Mouse (Mus musculus): ENCODE measurements around the gene Rnf128. TPM values are rescaled to one million over a fixed set of nuclear protein-coding genes. Genes with fewer than 3 reads are reported as not detected.
"Not testable (repeated sequence)": the region's sequence is repeated elsewhere in the genome, so short reads cannot be mapped to it uniquely, and the experiment has no call there.

Gene Rnf128
- 10 to 100 TPM; 26.7 to 32.3 TPM for total RNA-seq (2021)

GRCm38 (mm10) chrX:139562925-139563461 lies at the start of gene Rnf128:
Gene Rnf128 (plus strand): TSS chrX:139563316.
- DNase-seq (ENCODE audit: extremely low spot score in 1 of 2, low spot score in 1 of 2) = no peak

- DNase-seq (ENCODE audit: extremely low spot score in 1 of 2, low spot score in 1 of 2) = no peak
Measured at GRCm38 (mm10) chrX:139516156-139516555, 47.0 kb upstream of the Rnf128 start.

GRCm38 (mm10) chrX:139519251-139519650 lies 43.9 kb upstream of the Rnf128 start:
- DNase-seq (ENCODE audit: extremely low spot score in 1 of 2, low spot score in 1 of 2) = no peak

DNA sequence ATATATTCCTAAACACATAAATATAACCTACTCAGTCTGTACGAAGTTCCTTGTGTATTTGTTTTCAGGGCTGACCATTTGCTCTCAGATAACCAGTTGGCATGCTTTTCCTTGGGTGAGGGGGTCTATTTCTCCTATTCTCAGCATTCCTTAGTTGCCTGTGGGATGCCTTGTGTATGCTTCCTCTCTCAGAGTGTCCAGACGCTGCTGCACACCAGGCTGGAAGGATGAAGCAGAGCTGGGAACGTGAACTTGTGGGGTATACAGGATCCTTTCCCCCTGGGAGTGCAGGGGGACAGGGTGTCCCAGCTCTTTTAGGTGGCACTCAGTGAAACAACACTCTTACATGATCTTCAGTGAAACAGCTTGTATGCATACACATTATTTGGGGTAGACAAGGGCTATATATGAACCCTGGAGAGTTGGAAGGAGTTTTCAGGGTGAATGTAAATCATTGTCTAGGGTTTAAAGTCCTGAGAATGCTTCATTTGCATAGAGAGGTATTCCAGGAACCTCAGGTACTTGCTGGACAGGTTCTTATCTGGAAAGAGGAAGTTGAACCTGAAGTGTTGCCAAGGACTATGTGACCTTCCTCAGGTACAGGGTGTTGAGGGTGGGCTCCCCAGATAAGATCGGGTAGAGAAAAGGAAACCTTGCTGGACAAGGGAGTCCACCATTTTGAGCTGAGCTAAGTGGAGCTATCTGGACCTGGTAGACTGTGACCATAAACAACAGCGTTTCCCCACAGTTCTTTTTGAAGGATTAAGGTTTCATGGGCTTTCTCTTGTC lies 38.6 kb upstream of the Rnf128 start:
- no peak for DNase-seq (ENCODE audit: extremely low spot score in 1 of 2, low spot score in 1 of 2)

- DNase-seq (ENCODE audit: extremely low spot score in 1 of 2, low spot score in 1 of 2) = no peak
Measured at GRCm38 (mm10) chrX:139525724-139526123, 37.4 kb upstream of the Rnf128 start.

GRCm38 (mm10) chrX:139526984-139527383 lies 36.1 kb upstream of the Rnf128 start:
- DNase-seq (ENCODE audit: extremely low spot score in 1 of 2, low spot score in 1 of 2) = no peak

GRCm38 (mm10) chrX:139529678-139530077 lies 33.4 kb upstream of the Rnf128 start:
- no peak for DNase-seq (ENCODE audit: extremely low spot score in 1 of 2, low spot score in 1 of 2)

DNA sequence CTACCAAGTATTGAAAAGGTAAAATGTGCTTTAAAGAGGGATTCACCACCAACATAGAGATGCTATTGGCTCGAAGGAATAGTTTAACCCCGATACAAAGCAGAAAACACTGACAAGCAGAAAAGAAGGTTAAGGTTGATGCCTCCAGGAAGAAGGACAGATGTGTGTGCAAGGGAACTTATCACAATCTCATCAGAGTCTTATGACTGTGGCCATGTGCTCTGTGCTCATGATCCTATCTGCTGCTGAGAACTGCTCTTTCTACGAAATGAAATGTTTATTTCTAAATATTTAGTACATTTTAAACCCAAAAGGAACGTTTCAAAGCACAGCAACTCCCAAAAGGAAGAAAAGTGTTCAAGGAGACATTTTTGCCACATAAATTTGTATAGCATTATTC lies 30.8 kb upstream of the Rnf128 start:
- DNase-seq (ENCODE audit: extremely low spot score in 1 of 2, low spot score in 1 of 2) = no peak

GRCm38 (mm10) chrX:139537641-139538397 lies 25.3 kb upstream of the Rnf128 start:
- DNase-seq (ENCODE audit: extremely low spot score in 1 of 2, low spot score in 1 of 2) = no peak

GRCm38 (mm10) chrX:139543726-139544125 lies 19.4 kb upstream of the Rnf128 start:
- no peak for DNase-seq (ENCODE audit: extremely low spot score in 1 of 2, low spot score in 1 of 2)

- no peak for DNase-seq (ENCODE audit: extremely low spot score in 1 of 2, low spot score in 1 of 2)
Measured at GRCm38 (mm10) chrX:139550456-139550855, 12.7 kb upstream of the Rnf128 start.

DNA sequence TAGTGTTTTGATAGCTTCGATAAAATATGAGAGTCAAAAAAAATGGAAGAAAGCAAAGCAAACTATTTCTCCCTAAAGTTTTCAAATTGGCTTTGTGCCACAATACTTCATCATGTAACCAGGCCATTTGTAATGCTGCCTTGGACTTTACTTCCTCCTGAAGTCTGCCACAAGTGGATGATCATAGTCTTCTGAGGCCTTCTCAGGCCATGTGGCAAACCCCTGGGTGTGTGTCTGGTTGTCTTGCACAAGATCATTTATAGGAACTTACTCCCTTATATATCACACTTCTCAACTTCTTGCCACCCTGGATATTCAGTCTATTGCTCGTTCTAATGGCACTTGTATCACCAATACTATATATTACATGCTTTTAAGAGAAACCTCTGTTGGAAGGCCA lies 11.0 kb upstream of the Rnf128 start:
- no peak for DNase-seq (ENCODE audit: extremely low spot score in 1 of 2, low spot score in 1 of 2)

- no peak for DNase-seq (ENCODE audit: extremely low spot score in 1 of 2, low spot score in 1 of 2)
Measured at GRCm38 (mm10) chrX:139562255-139562924, 726 bp upstream of the Rnf128 start.

- no peak for DNase-seq (ENCODE audit: extremely low spot score in 1 of 2, low spot score in 1 of 2)
Measured at GRCm38 (mm10) chrX:139570054-139570453, 6.9 kb downstream of the Rnf128 start.

DNA sequence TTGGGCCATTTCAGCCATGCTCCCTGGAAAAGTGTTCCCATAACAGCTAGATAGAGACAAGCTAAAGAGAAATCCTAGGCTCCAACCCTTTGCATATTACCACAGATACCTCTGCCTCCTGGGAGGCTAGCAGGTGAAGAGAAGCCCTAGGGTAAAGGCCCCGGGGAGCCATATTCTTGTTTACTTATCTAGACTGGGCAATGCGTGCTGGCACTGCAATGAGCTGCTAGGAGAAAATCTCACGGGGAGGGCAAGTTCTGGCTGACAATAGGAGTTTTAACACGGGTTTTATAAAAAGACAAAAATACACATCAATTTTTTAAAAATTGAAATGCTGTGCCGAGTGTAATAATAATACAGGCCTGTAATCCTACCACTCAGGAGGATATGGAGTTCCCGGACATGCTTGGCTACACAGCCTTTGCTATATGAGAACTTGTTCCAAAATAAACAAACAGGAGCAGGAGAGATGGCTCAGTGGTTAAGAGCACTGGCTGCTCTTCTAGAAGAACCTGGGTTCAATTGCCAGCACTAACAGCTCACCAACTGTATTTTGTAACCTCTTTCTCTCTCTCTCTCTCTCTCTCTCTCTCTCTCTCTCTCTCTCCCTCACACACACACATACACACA lies 15.6 kb downstream of the Rnf128 start:
- no peak for DNase-seq (ENCODE audit: extremely low spot score in 1 of 2, low spot score in 1 of 2)

- no peak for DNase-seq (ENCODE audit: extremely low spot score in 1 of 2, low spot score in 1 of 2)
Measured at GRCm38 (mm10) chrX:139583616-139584015, 20.5 kb downstream of the Rnf128 start.

DNA sequence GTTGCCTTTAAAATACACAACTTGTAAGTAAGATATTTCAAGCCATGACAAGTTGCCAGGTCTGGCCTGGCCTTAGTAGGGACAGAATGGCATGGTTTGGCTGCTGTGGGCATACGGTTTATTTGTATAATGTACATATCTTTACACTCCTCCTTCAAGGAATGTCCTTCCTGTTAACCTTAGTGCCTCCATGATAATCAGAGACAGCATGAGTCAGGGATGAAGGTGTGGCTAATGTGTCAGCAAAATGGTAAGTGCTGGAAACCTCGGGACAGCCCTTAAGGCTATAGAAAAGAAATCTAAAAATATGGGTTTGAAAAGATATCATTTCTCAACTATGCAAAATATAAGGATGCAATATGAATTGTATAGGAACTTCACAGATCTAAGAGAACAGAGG lies 23.6 kb downstream of the Rnf128 start:
- not testable (repeated sequence) for DNase-seq (ENCODE audit: extremely low spot score in 1 of 2, low spot score in 1 of 2)

- DNase-seq (ENCODE audit: extremely low spot score in 1 of 2, low spot score in 1 of 2) = no peak
Measured at GRCm38 (mm10) chrX:139596404-139596803, 33.3 kb downstream of the Rnf128 start.

GRCm38 (mm10) chrX:139610033-139610764 lies 47.1 kb downstream of the Rnf128 start:
- peak; percentile 54 to 67 for DNase-seq (ENCODE audit: extremely low spot score in 1 of 2, low spot score in 1 of 2)

Data from layer of hippocampus, postnatal 25 days (tissue).